Mouse (Mus musculus): ENCODE measurements around the gene Psmb9.

Gene Psmb9

GRCm38 (mm10) chr17:34205021-34205745 lies 17.6 kb upstream of the Psmb9 start:
- no peak for DNase-seq

- DNase-seq: peak; percentile 74
Measured at GRCm38 (mm10) chr17:34204303-34205010, 16.9 kb upstream of the Psmb9 start.

GRCm38 (mm10) chr17:34203444-34203843 lies 15.9 kb upstream of the Psmb9 start, which contains the start of gene Tap2:
Gene Tap2 (plus strand): TSS chr17:34203527.
- no peak for DNase-seq

GRCm38 (mm10) chr17:34202760-34203442 lies 15.3 kb upstream of the Psmb9 start:
- no peak for DNase-seq

- no peak for DNase-seq
Measured at GRCm38 (mm10) chr17:34201506-34202055, 14.0 kb upstream of the Psmb9 start.

DNA sequence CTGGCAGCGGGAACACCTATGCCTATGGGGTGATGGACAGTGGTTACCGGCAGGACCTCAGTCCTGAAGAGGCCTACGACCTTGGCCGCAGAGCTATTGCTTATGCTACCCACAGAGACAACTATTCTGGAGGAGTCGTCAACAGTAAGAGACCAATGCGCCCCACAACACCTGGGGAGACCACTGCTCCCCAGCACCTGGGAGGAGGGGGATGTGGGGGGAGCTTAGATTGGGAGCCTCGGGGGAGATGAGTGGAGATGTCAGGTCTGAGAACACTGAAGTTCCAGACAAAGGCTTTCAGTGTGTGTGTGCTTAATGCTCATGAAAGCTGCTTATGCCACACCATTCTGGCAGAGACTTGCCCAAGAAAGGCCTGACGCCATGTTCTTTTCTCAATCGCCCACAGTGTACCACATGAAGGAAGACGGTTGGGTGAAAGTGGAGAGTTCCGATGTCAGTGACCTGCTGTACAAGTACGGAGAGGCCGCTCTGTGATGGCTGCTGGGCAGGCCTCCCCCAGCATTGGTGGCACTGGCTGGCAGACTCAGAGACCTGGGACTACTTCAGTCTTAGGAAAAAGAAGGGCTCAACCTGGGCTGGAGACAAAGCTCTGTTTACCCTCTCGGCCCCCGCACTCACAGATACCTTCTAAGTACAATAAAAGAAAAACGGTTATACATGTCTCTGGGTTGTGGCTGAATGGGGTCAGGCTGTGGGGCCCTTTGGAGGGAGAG lies 13.4 kb upstream of the Psmb9 start:
- no peak for DNase-seq

- no peak for DNase-seq
Measured at GRCm38 (mm10) chr17:34200047-34200446, 12.5 kb upstream of the Psmb9 start.

DNA sequence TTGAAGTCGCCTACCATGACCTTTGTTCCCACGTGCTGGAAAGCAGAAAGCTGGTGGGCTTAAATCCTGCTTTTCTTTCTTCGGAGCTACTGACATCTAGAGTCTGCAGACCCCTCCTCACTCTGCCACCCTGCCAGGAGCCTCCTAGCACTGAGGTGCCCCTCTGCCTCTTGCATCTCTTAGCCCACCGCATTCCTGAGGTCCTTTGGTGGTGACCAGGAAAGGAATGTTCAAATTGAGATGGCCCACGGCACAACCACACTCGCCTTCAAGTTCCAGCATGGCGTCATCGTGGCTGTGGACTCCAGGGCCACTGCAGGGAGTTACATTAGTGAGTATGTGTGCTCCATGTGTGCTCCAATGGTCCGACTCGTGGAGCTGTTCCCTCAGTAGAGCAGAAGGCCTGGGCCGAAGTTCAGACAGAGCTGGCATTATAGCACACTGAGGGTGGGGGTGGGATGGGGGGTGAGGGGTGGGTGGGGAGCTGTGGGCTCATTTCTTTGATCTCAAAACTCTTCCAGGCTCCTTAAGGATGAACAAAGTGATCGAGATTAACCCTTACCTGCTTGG lies 11.6 kb upstream of the Psmb9 start:
- DNase-seq: no peak

DNA sequence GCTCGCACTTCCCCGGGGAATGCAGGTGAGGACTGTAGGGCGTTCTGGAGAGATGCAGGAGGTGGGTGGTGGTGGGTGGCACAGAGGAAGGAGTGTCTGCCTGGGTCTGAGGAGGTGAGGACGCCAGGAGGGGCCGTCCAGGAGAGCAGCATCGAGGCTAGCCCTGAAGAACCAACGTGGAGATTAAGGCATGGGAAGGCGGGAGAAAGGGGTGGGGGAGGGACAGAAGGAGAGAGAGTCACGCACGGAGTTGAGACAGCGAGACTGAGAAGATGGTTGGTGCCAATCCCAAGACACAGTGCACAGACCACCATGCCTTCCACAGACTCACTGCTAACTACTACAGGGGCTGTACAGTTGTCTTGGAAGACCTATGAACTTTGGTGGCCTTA lies 11.0 kb upstream of the Psmb9 start:
- no peak for DNase-seq

DNA sequence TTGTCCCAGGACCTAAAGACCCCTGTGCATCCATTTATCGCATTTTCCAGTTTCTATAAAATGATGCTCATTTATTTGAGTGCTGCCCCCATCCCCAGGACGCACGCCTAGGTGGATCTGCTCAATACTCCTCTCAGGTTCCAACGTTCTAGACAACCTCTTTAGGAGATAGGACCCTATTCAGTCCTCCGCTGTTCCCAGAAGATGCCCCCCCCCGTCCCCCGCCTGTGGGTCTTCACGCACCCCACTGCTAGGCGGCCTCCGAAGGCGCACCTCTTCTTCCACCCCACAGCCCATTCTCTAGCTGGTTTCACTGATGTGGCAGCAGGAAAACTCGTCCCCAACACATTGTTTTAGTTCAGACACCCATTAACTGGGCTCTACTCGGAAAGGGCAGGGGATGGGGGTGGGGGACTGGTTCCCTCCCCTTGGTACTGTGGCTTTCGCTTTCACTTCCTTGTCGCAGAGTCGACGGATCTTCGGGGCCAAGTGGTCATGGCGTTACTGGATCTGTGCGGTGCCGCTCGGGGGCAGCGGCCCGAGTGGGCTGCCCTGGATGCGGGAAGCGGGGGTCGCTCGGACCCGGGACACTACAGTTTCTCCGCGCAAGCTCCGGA lies 10.4 kb upstream of the Psmb9 start:
- no peak for DNase-seq

DNA sequence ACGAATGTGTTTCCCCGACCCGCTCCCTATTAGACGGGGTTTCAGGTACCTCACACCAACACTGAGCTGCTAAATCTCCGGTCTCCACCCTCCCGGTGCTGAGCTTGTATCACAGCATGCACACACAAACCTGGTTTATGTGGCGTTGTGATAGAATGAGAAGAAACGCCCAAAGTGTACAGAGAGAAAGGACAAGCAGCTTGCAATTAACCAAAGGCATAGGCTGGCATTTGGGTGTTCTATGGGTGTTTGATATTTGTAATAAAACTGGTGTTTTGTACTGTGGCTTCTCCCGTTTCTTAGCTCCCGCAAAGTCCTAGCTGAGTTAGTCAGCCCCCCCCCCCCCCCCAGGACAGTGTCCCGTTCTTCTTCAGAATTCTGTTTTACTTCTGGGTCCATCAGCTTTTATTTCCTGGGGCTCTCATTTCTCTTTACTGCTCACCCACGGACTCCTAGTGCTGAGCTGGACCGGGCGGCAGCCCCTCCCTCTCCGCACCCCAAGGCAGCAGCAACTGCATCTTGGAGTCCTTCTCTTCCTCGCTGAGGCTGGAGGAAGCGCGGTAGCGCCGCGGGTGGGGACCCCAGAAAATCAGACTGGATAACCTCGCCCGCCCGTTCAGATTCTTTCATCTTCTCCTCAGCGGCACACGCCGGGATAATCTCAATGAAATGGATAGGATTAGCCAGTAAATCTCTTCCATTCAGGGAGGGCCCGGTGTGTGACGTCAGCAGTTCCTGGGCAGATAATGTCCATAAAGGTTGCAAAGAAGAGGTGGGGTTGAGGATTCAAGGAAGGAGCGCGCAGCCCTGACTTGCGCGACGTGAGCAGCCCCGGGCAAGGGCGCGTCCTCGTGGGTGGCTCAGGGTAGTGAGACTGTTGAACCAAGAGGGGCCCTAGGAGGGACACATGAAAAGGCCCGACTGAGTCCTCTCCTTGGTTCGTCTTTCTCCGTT lies 9.7 kb upstream of the Psmb9 start, which contains the start of gene Psmb8:
Psmb8 (plus strand) TSS at position 781 of the 954 bp plus-strand sequence.
- peak; percentile 79 for DNase-seq

GRCm38 (mm10) chr17:34196491-34196890 lies 8.9 kb upstream of the Psmb9 start:
- DNase-seq: no peak

- DNase-seq: no peak
Measured at GRCm38 (mm10) chr17:34194723-34195122, 7.2 kb upstream of the Psmb9 start.

DNA sequence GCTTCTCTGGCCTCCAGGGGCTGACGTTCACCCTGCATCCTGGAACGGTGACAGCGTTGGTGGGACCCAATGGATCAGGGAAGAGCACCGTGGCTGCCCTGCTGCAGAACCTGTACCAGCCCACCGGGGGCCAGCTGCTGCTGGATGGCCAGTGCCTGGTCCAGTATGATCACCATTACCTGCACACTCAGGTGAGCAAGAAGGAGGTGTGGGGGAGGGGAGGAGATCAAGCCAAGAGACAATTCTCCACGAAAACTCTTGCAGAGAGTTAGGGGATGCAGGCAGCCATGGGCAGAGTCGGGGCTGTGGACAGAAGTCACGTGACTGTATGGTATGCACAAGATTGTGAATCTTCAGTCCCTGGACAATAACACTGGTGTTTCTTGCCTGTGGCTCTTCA lies 5.9 kb upstream of the Psmb9 start:
- DNase-seq: no peak

DNA sequence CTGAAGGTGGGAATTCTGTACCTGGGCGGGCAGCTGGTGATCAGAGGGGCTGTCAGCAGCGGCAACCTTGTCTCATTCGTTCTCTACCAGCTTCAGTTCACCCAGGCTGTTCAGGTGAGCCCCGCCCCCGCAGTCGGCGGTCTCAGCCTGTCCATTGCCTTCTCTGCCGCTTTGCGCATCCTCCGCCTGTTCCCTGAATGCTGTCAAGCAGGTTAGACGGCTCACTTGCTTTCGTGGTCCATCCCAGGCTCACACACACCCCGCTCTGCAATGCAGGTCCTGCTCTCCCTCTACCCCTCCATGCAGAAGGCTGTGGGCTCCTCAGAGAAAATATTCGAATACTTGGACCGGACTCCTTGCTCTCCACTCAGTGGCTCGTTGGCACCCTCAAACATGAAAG lies 5.3 kb upstream of the Psmb9 start:
- no peak for DNase-seq

- DNase-seq: no peak
Measured at GRCm38 (mm10) chr17:34188986-34189385, 1.4 kb upstream of the Psmb9 start.

DNA sequence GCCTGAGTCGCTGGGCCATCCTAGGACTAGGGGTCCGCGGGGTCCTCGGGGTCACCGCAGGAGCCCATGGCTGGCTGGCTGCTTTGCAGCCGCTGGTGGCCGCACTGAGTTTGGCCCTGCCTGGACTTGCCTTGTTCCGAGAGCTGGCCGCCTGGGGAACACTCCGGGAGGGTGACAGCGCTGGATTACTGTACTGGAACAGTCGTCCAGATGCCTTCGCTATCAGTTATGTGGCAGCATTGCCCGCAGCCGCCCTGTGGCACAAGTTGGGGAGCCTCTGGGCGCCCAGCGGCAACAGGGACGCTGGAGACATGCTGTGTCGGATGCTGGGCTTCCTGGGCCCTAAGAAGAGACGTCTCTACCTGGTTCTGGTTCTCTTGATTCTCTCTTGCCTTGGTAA lies 446 bp upstream of the Psmb9 start:
- DNase-seq: no peak

GRCm38 (mm10) chr17:34186885-34187260 lies 691 bp downstream of the Psmb9 start:
- DNase-seq: no peak

DNA sequence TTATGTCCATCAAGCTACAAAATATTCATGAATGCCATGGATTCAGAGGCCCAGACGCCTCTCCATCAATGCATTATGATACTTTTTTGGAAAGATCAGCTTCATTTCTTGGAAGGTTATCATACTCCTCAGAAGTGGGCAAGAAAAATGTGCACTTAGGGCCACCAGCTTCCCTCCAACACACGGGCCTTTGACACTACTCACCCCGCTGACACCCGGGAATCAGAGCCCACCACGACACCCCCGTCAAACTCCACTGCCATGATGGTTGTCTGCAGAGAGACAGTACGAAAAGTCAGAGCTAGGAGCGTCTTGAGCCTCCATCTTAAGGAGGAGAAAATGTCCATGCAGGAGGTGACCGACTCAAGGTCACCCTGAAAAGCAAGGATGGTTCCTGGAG lies 2.0 kb downstream of the Psmb9 start:
- no peak for DNase-seq

DNA sequence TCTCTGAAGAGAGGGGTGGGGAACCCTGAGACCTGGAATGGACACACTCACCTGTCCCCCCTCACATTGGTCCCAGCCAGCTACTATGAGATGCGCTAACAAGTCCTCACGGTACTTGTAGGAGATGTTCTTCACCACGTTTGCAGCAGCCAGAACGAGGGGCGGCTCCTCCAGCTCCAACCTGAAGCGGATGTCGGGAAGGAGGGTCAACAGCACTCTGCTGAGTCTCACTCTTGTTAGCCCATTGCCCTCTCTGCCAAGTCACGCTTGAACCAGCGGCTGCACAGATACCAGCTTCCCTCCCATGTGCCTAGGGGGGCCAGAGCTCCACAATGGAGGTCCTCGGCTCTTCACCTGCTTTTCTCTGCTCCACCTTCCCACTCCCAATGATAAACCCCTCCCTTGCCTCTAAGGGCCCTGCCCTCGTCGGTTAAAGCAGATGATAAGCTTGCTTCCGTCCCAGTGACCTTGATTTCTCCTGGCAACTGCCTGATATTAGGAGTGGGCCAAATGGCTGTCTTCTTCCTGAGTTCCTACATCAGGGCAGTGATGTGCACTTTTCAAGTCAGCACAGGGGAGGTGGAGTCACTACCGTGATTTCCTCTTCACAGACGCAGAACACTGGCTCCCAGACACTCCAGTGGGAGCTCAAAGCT lies 3.9 kb downstream of the Psmb9 start:
- DNase-seq: no peak

All from cerebellum, adult 9-11 months (tissue).